Mouse (Mus musculus) limb, embryonic 11.5 days (tissue): ENCODE measurements at regions not wholly inside any gene's neighbourhood (a gene's known extent, or its start where the extent isn't known, plus 50 kb on each side); places are given as distances from the start of the nearest gene placed in this dataset.
A peak's percentile ranks its signal among the peaks of the same experiment; 100 is the strongest.

ENCODE experiments used
- ATAC-seq: fragments of 200-750 bp; cut with Nextera tagmentation; 2 replicates; pipeline ENCODE4 v1.8.0; 2017; ENCODE audit warnings: low read depth; ENCODE audit not compliant: insufficient number of reproducible peaks, low FRiP score, low TSS enrichment
- DNase-seq: peaks from one replicate; pipeline ENCODE4 v3.0.0-alpha.2; 2015; ENCODE audit warnings: low spot score
- H3K27ac ChIP-seq: fragments of 300-500 bp; sonication (generic); replicated peaks from 2 replicates; pipeline ENCODE4 v1.5.1; 2014; ENCODE audit warnings: low read depth, mild to moderate bottlenecking, low read length
- H3K27me3 ChIP-seq: fragments of 300-500 bp; sonication (generic); 2 replicates; pipeline ENCODE4 v1.6.1; 2014; ENCODE audit warnings: mild to moderate bottlenecking, low read length, mixed read lengths; ENCODE audit not compliant: control insufficient read depth, insufficient read depth
- H3K36me3 ChIP-seq: fragments of 300-500 bp; sonication (generic); 2 replicates; pipeline ENCODE4 v1.6.1; 2014; ENCODE audit warnings: mild to moderate bottlenecking, low read length, moderate library complexity, mixed read lengths; ENCODE audit not compliant: control insufficient read depth, insufficient read depth
- H3K4me1 ChIP-seq: fragments of 300-500 bp; sonication (generic); 2 replicates; pipeline ENCODE4 v1.6.1; 2014; ENCODE audit warnings: low read length, mixed read lengths; ENCODE audit not compliant: control insufficient read depth, insufficient read depth
- H3K4me2 ChIP-seq: fragments of 300-500 bp; sonication (generic); 2 replicates; pipeline ENCODE4 v1.6.1; 2014; ENCODE audit warnings: low read depth, mild to moderate bottlenecking, moderate library complexity; ENCODE audit not compliant: severe bottlenecking
- H3K4me3 ChIP-seq: fragments of 300-500 bp; sonication (generic); 2 replicates; pipeline ENCODE4 v1.5.1; 2014; ENCODE audit warnings: low read depth, low read length
- H3K9ac ChIP-seq: fragments of 300-500 bp; sonication (generic); 2 replicates; pipeline ENCODE4 v1.6.1; 2014; ENCODE audit warnings: mild to moderate bottlenecking, low read length
- H3K9me3 ChIP-seq: fragments of 300-500 bp; sonication (generic); 2 replicates; pipeline ENCODE4 v1.6.1; 2016; ENCODE audit warnings: low read length; ENCODE audit not compliant: control insufficient read depth
- WGBS: fragments of 180-500 bp; shearing (Covaris S2); extraction: QIAGEN DNeasy Blood & Tissue Kit; methylation state at CpG from one replicate; pipeline ENCODE4 v1.1.7; 2014; 5-methylcytosine and 5-hydroxymethylcytosine counted together

GRCm38 (mm10) chr1:43349966-43350365, 94.4 kb upstream of the Nck2 start:
- H3K4me2 ChIP-seq: no peak overlapping the region
- no peaks in the 10 kb centered on the region for H3K9me3 ChIP-seq
- H3K9ac ChIP-seq: no peak overlapping the region
- H3K4me1 ChIP-seq: no peaks in the 10 kb centered on the region
- no peak for ATAC-seq
- no peaks in the 10 kb centered on the region for H3K36me3 ChIP-seq
- no peak overlapping the region for H3K27ac ChIP-seq
- no peak overlapping the region for H3K4me3 ChIP-seq
- no peaks in the 10 kb centered on the region for H3K27me3 ChIP-seq
- WGBS: 79% methylated on average over 3 of the region's 3 CpGs
- no peak for DNase-seq

GRCm38 (mm10) chr1:43358191-43358590, 86.2 kb upstream of the Nck2 start:
- Histone ChIP-seq H3K9ac (no peak overlapping the region), H3K4me3 (no peak overlapping the region), H3K9me3 (no peaks in the 10 kb centered on the region), H3K4me2 (no peak overlapping the region), H3K27ac (no peak overlapping the region), H3K27me3 (no peaks in the 10 kb centered on the region), H3K36me3 (no peaks in the 10 kb centered on the region), H3K4me1 (peaks cover 5% of the 10 kb centered on the region; the same call in 1 of the 2 replicates)
- 73% methylated on average over 6 of the region's 6 CpGs for whole genome bisulfite sequencing
- ATAC-seq (no peak), DNase-seq (peak; percentile 50)

- Histone ChIP-seq H3K4me3 (no peak overlapping the region), H3K4me2 (no peak overlapping the region), H3K9ac (no peak overlapping the region), H3K27ac (no peak overlapping the region), H3K9me3 (no peaks in the 10 kb centered on the region), H3K4me1 (peaks cover 5% of the 10 kb centered on the region; the same call in 1 of the 2 replicates), H3K36me3 (no peaks in the 10 kb centered on the region), H3K27me3 (no peaks in the 10 kb centered on the region)
- ATAC-seq (no peak), DNase-seq (no peak)
- WGBS: 92% methylated on average over 4 of the region's 4 CpGs
These were observed 84.7 kb upstream of the Nck2 start for GRCm38 (mm10) chr1:43359662-43360061.

GRCm38 (mm10) chr1:43360291-43360690, 84.1 kb upstream of the Nck2 start:
- H3K36me3 ChIP-seq: no peaks in the 10 kb centered on the region
- H3K27me3 ChIP-seq: no peaks in the 10 kb centered on the region
- no peak overlapping the region for H3K9ac ChIP-seq
- no peak overlapping the region for H3K4me3 ChIP-seq
- DNase-seq (no peak), ATAC-seq (no peak)
- H3K9me3 ChIP-seq: no peaks in the 10 kb centered on the region
- H3K4me2 ChIP-seq: no peak overlapping the region
- 65% methylated on average over 8 of the region's 8 CpGs for WGBS
- peaks cover 5% of the 10 kb centered on the region; the same call in 1 of the 2 replicates for H3K4me1 ChIP-seq
- no peak overlapping the region for H3K27ac ChIP-seq

- no peaks in the 10 kb centered on the region for H3K36me3 ChIP-seq
- H3K27me3 ChIP-seq: no peaks in the 10 kb centered on the region
- H3K4me3 ChIP-seq: no peak overlapping the region
- H3K9me3 ChIP-seq: no peaks in the 10 kb centered on the region
- DNase-seq (no peak), ATAC-seq (no peak)
- no peak overlapping the region for H3K4me2 ChIP-seq
- H3K27ac ChIP-seq: no peak overlapping the region
- 19% methylated on average over 4 of the region's 4 CpGs for WGBS
- no peak overlapping the region for H3K9ac ChIP-seq
- peaks cover 5% of the 10 kb centered on the region; the same call in 1 of the 2 replicates for H3K4me1 ChIP-seq
These were observed 83.6 kb upstream of the Nck2 start for GRCm38 (mm10) chr1:43360741-43361140.

GRCm38 (mm10) chr1:43361455-43361863, 82.9 kb upstream of the Nck2 start:
- H3K27ac ChIP-seq: no peak overlapping the region
- no peaks in the 10 kb centered on the region for H3K27me3 ChIP-seq
- no peaks in the 10 kb centered on the region for H3K36me3 ChIP-seq
- H3K4me3 ChIP-seq: no peak overlapping the region
- no peak for DNase-seq
- no peaks in the 10 kb centered on the region for H3K9me3 ChIP-seq
- ATAC-seq: no peak
- no peak overlapping the region for H3K9ac ChIP-seq
- no peak overlapping the region for H3K4me2 ChIP-seq
- peaks cover 5% of the 10 kb centered on the region; the same call in 1 of the 2 replicates for H3K4me1 ChIP-seq
- WGBS: 29% methylated on average over 3 of the region's 3 CpGs

- Histone ChIP-seq H3K27me3 (no peaks in the 10 kb centered on the region), H3K9me3 (no peaks in the 10 kb centered on the region), H3K4me2 (no peak overlapping the region), H3K4me1 (peaks cover 5% of the 10 kb centered on the region; the same call in 1 of the 2 replicates), H3K27ac (no peak overlapping the region), H3K4me3 (no peak overlapping the region), H3K36me3 (no peaks in the 10 kb centered on the region), H3K9ac (no peak overlapping the region)
- DNase-seq (no peak), ATAC-seq (no peak)
- WGBS: 57% methylated on average over 5 of the region's 5 CpGs
These were observed 82.2 kb upstream of the Nck2 start for GRCm38 (mm10) chr1:43362136-43362535.

GRCm38 (mm10) chr1:43363178-43363577, 81.2 kb upstream of the Nck2 start:
- H3K4me1 ChIP-seq: peaks cover 5% of the 10 kb centered on the region; the same call in 1 of the 2 replicates
- H3K27me3 ChIP-seq: no peaks in the 10 kb centered on the region
- H3K9ac ChIP-seq: no peak overlapping the region
- ATAC-seq (no peak), DNase-seq (no peak)
- no peak overlapping the region for H3K4me3 ChIP-seq
- H3K4me2 ChIP-seq: no peak overlapping the region
- no peak overlapping the region for H3K27ac ChIP-seq
- H3K36me3 ChIP-seq: no peaks in the 10 kb centered on the region
- H3K9me3 ChIP-seq: no peaks in the 10 kb centered on the region
- 84% methylated on average over 4 of the region's 4 CpGs for WGBS

GRCm38 (mm10) chr1:43366433-43366832, 77.9 kb upstream of the Nck2 start:
- Histone ChIP-seq H3K36me3 (no peaks in the 10 kb centered on the region), H3K4me2 (no peak overlapping the region), H3K4me1 (no peaks in the 10 kb centered on the region; the same call in 1 of the 2 replicates), H3K9me3 (no peaks in the 10 kb centered on the region), H3K4me3 (no peak overlapping the region), H3K27me3 (no peaks in the 10 kb centered on the region), H3K27ac (no peak overlapping the region), H3K9ac (no peak overlapping the region)
- no peak for ATAC-seq
- 83% methylated on average over 2 of the region's 2 CpGs for WGBS
- no peak for DNase-seq
